Comparison of ENCODE assay signal across 14 mouse cellular contexts in the genomic region with DNA sequence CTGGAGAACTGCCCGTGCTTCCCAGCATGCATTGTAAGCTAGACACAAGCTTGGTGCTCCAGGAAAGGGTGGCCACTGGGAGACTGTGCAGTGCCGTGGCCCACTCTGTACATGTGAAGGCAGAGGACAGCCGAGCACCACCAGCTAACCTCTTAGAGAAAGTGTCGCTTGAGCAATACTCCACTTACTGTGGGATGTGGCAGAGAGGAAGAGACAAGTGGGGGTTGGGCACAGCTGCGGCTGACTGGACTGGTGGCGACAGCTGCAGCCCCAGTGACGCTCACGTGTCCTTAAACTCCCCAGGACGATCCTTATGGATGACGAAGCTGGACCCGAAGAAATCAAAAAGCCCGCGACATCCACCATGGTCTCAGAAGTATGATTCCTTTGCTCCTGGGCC.
"Had no signal": no experiment of that assay in that cellular context is flagged by ENCODE, and none has a peak within 500 bp of the region (broad histone marks: within the 10 kb centered on the region; RNA-seq: fewer than 3 reads in every experiment).

No protein-coding gene starts in this region.

- H3K36me3 ChIP-seq: intestine, embryonic 15.5 days; limb, embryonic 15.5 days; liver, embryonic 12.5 days; midbrain, embryonic 10.5 days; neural tube, embryonic 12.5 days had no signal

- H3K4me1 ChIP-seq: intestine, embryonic 15.5 days; liver, embryonic 12.5 days had no signal

- ATAC-seq: intestine, embryonic 15.5 days; liver, embryonic 12.5 days had no signal

- H3K27ac ChIP-seq: intestine, embryonic 15.5 days; layer of hippocampus, adult 2 months; limb, embryonic 15.5 days; liver, embryonic 12.5 days; midbrain, embryonic 10.5 days; neural tube, embryonic 12.5 days had no signal

- H3K9me3 ChIP-seq: intestine, embryonic 15.5 days; limb, embryonic 15.5 days; midbrain, embryonic 10.5 days; neural tube, embryonic 12.5 days had no signal

- H3K9ac ChIP-seq: intestine, embryonic 15.5 days; limb, embryonic 15.5 days; liver, embryonic 12.5 days; neural tube, embryonic 12.5 days had no signal

- H3K4me2 ChIP-seq: intestine, embryonic 15.5 days; limb, embryonic 15.5 days; liver, embryonic 12.5 days; neural tube, embryonic 12.5 days had no signal

- H3K27me3 ChIP-seq: intestine, embryonic 15.5 days; liver, embryonic 12.5 days; neural tube, embryonic 12.5 days had no signal

- DNase-seq: kidney, adult 18-20 months; kidney, postnatal 10 days; kidney, postnatal 4 days; left cerebral cortex, postnatal 4 days; midbrain, embryonic 14.5 days; spleen, adult 18-20 months; thymus, adult 18-20 months; thymus, postnatal 14 days had no signal

- H3K4me3 ChIP-seq: intestine, embryonic 15.5 days; layer of hippocampus, adult 2 months; limb, embryonic 15.5 days; liver, embryonic 12.5 days; midbrain, embryonic 10.5 days; neural tube, embryonic 12.5 days had no signal
